Mouse (Mus musculus): Measurements from ENCODE around the gene Ddx52. TPM values are rescaled to one million over a fixed set of nuclear protein-coding genes. Genes with fewer than 3 reads are reported as not detected.

Ddx52 gene
- total RNA-seq (2021) = 10 to 100 TPM; 11.0 to 12.4 TPM
- long read RNA-seq, experiment 1, transcript Ddx52-201 (15 exons, 3,194 nt) = major isoform, 25 of 25 reads
- long read RNA-seq, experiment 1, partial matches to known transcripts = 0 of 25 reads
- long read RNA-seq, experiment 1, other reads (novel, unspliced or antisense) = 0 of 25 reads
- long read RNA-seq, experiment 2, transcript Ddx52-201 (15 exons, 3,194 nt) = major isoform, 20 of 20 reads
- long read RNA-seq, experiment 2, partial matches to known transcripts = 0 of 20 reads
- long read RNA-seq, experiment 2, other reads (novel, unspliced or antisense) = 0 of 20 reads

- peak; percentile 85 for DNase-seq
These were observed at the start of gene Ddx52 for GRCm38 (mm10) chr11:83941950-83942840. Gene Ddx52, plus strand, starts transcription at chr11:83942062.

- peak; percentile 10 for DNase-seq
These were observed 48.5 kb upstream of the Ddx52 start for GRCm38 (mm10) chr11:83893325-83893724.

GRCm38 (mm10) chr11:83896430-83897410, 45.1 kb upstream of the Ddx52 start:
- no peak for DNase-seq

GRCm38 (mm10) chr11:83897569-83897968, 44.3 kb upstream of the Ddx52 start:
- DNase-seq = no peak

- DNase-seq = no peak
These were observed 39.0 kb upstream of the Ddx52 start for GRCm38 (mm10) chr11:83902812-83903211.

GRCm38 (mm10) chr11:83905756-83906155, 36.1 kb upstream of the Ddx52 start:
- DNase-seq = no peak

GRCm38 (mm10) chr11:83908376-83908775, 33.5 kb upstream of the Ddx52 start:
- DNase-seq = no peak

GRCm38 (mm10) chr11:83913824-83914311, 28.0 kb upstream of the Ddx52 start:
- DNase-seq = no peak

- no peak for DNase-seq
These were observed 27.4 kb upstream of the Ddx52 start for GRCm38 (mm10) chr11:83914501-83914900.

GRCm38 (mm10) chr11:83922600-83922999, 19.3 kb upstream of the Ddx52 start:
- DNase-seq = no peak

GRCm38 (mm10) chr11:83927097-83927496, 14.8 kb upstream of the Ddx52 start:
- DNase-seq = no peak

GRCm38 (mm10) chr11:83932506-83933106, 9.3 kb upstream of the Ddx52 start:
- no peak for DNase-seq

GRCm38 (mm10) chr11:83933376-83933775, 8.5 kb upstream of the Ddx52 start:
- no peak for DNase-seq

- DNase-seq = peak; percentile 78
These were observed 5.7 kb upstream of the Ddx52 start for GRCm38 (mm10) chr11:83935986-83936665.

- DNase-seq = no peak
These were observed 3.3 kb upstream of the Ddx52 start for GRCm38 (mm10) chr11:83938556-83938955.

- DNase-seq = no peak
These were observed 15.0 kb downstream of the Ddx52 start for GRCm38 (mm10) chr11:83956822-83957221.

- DNase-seq = no peak
These were observed 20.1 kb downstream of the Ddx52 start for GRCm38 (mm10) chr11:83961983-83962382.

GRCm38 (mm10) chr11:83963991-83964921, 22.4 kb downstream of the Ddx52 start, which contains the start of gene Synrg:
Gene Synrg, plus strand, starts transcription at chr11:83964428.
- peak; percentile 92 for DNase-seq

GRCm38 (mm10) chr11:83967436-83968204, 25.8 kb downstream of the Ddx52 start:
- DNase-seq = peak; percentile 8
